Mouse (Mus musculus): ENCODE measurements around the gene Akap6. TPM values are rescaled to one million over a fixed set of nuclear protein-coding genes. Genes with fewer than 3 reads are reported as not detected.

Gene Akap6
- total RNA-seq, 1 experiment, result 0.09 TPM

DNA sequence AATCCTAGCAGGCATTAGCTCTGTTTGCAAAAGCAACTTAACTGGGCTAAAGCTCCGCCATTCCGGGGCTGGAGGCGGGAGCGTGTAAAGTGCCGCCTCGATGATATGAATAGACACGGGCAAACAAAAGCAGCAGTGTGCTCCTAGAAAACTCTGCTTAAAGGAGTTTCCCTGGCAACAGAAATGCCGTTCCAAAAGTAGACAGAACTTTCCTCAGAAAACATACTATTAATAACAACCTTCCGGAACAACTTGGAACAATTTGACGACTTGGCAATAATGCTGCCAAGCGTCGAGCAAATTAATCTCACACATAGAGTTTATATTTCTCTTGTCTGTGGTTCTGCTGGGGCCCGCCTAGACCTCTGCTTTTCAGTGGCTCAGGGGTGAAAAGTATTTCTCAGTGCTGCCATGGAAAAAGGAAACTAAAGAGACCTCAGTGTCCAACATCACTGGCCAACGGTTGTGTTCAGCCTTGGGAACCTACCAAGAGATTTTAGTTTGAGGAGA, 334.3 kb downstream of the Akap6 start:
- Histone ChIP-seq H3K36me3 (ENCODE audit: control insufficient read depth, insufficient read depth, low read length, poor library complexity, severe bottlenecking) (no peaks in the 10 kb centered on the region), H3K27ac (ENCODE audit: insufficient read depth, low read depth, low read length, poor library complexity, severe bottlenecking) (no peak overlapping the region), H3K9me3 (ENCODE audit: control insufficient read depth, insufficient read depth, low read depth, low read length) (no peaks in the 10 kb centered on the region), H3K4me1 (ENCODE audit: control insufficient read depth in 2 of 2, insufficient read depth in 2 of 2, low read length in 2 of 2, poor library complexity in 1 of 2) (no peaks in the 10 kb centered on the region; a peak in 1 of 4 replicates), H3K4me3 (ENCODE audit: insufficient read depth in 1 of 2, low read depth in 1 of 2, low read length in 2 of 2, poor library complexity in 1 of 2, severe bottlenecking in 1 of 2) (no peak overlapping the region), H3K9ac (ENCODE audit: insufficient read depth, low read depth, low read length, poor library complexity, severe bottlenecking) (no peak overlapping the region)
- in situ Hi-C loops (cut with MboI; ENCODE audit: low sequenced_read_pairs in 2 of 2, unreplicated experiment in 2 of 2), result no loop called here
- DNase-seq (ENCODE audit: low read depth, low spot score), result no peak
- TF ChIP-seq HCFC1 (IDR thresholded peaks at IDR 0.05; ENCODE audit: borderline replicate concordance, insufficient read depth, low read length) (no peak), MAFK (IDR thresholded peaks at IDR 0.05; ENCODE audit: insufficient read depth, low read depth, low read length) (0 out of 2 replicates have a peak, but pooled peaks have one; percentile 23), CHD2 (IDR thresholded peaks at IDR 0.05; ENCODE audit: low read depth, low read length) (no peak), ZNF384 (IDR thresholded peaks at IDR 0.05; ENCODE audit: low read depth, low read length) (no peak), ZC3H11A (IDR thresholded peaks at IDR 0.05; ENCODE audit: borderline replicate concordance, low read depth, low read length) (no peak)

DNA sequence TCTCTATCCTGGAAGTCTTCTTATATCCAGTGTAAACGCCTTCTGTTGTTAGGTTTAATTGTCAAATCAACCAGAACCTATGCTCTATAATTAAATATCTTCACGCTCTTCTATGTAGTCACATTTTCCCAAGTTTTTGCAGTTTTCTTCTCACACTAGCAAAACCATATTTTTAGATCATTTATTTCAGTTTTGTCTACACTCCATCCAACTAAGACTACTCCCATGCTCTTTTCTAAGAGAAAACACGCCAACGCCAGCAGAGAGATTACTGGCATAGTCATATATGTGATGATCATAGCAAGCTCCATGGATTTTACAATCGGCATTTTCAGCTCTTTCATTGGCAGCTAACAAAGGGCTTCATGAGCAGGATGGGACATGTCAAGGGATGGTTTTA, 341.5 kb downstream of the Akap6 start:
- no peak overlapping the region for H3K27ac ChIP-seq (ENCODE audit: insufficient read depth, low read depth, low read length, poor library complexity, severe bottlenecking)
- no peaks in the 10 kb centered on the region for H3K36me3 ChIP-seq (ENCODE audit: control insufficient read depth, insufficient read depth, low read length, poor library complexity, severe bottlenecking)
- no peaks in the 10 kb centered on the region for H3K4me1 ChIP-seq (ENCODE audit: control insufficient read depth in 2 of 2, insufficient read depth in 2 of 2, low read length in 2 of 2, poor library complexity in 1 of 2)
- in situ Hi-C loops (cut with MboI; ENCODE audit: low sequenced_read_pairs in 2 of 2, unreplicated experiment in 2 of 2), result no loop called here
- H3K9ac ChIP-seq (ENCODE audit: insufficient read depth, low read depth, low read length, poor library complexity, severe bottlenecking), result no peak overlapping the region
- H3K9me3 ChIP-seq (ENCODE audit: control insufficient read depth, insufficient read depth, low read depth, low read length), result no peaks in the 10 kb centered on the region
- H3K4me3 ChIP-seq (ENCODE audit: insufficient read depth in 1 of 2, low read depth in 1 of 2, low read length in 2 of 2, poor library complexity in 1 of 2, severe bottlenecking in 1 of 2), result no peak overlapping the region
- TF ChIP-seq MAFK (IDR thresholded peaks at IDR 0.05; ENCODE audit: insufficient read depth, low read depth, low read length) (no peak), ZC3H11A (IDR thresholded peaks at IDR 0.05; ENCODE audit: borderline replicate concordance, low read depth, low read length) (no peak)
- DNase-seq (ENCODE audit: low read depth, low spot score), result no peak

DNA sequence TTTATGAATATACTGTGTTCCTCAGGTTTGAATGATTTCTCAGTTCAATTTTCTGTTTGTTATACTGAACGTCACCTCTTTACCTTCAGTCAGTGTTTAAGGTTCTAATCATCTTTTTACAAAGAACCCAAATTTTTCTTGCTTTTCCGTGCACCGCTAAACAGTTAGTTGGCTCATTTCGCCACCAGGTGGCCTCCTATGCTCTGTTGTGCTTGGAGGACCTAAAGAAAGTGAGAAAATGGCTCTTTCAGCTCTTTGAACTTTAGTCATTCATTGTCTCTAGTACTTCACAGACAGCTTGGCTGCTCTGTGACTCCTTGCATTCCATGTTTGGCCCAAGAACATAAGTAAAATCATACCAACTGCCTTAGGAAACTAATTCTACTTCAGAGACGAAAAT, 343.6 kb downstream of the Akap6 start:
- no peak overlapping the region for H3K9ac ChIP-seq (ENCODE audit: insufficient read depth, low read depth, low read length, poor library complexity, severe bottlenecking)
- in situ Hi-C loops (cut with MboI; ENCODE audit: low sequenced_read_pairs in 2 of 2, unreplicated experiment in 2 of 2), result no loop called here
- H3K4me3 ChIP-seq (ENCODE audit: insufficient read depth in 1 of 2, low read depth in 1 of 2, low read length in 2 of 2, poor library complexity in 1 of 2, severe bottlenecking in 1 of 2), result no peak overlapping the region
- TF ChIP-seq ZC3H11A (IDR thresholded peaks at IDR 0.05; ENCODE audit: borderline replicate concordance, low read depth, low read length), result peak; percentile 59
- TF ChIP-seq ZNF384 (IDR thresholded peaks at IDR 0.05; ENCODE audit: low read depth, low read length), result no peak
- no peaks in the 10 kb centered on the region for H3K4me1 ChIP-seq (ENCODE audit: control insufficient read depth in 2 of 2, insufficient read depth in 2 of 2, low read length in 2 of 2, poor library complexity in 1 of 2)
- no peak overlapping the region for H3K27ac ChIP-seq (ENCODE audit: insufficient read depth, low read depth, low read length, poor library complexity, severe bottlenecking)
- H3K9me3 ChIP-seq (ENCODE audit: control insufficient read depth, insufficient read depth, low read depth, low read length), result no peaks in the 10 kb centered on the region
- H3K36me3 ChIP-seq (ENCODE audit: control insufficient read depth, insufficient read depth, low read length, poor library complexity, severe bottlenecking), result no peaks in the 10 kb centered on the region
- no peak for DNase-seq (ENCODE audit: low read depth, low spot score)

DNA sequence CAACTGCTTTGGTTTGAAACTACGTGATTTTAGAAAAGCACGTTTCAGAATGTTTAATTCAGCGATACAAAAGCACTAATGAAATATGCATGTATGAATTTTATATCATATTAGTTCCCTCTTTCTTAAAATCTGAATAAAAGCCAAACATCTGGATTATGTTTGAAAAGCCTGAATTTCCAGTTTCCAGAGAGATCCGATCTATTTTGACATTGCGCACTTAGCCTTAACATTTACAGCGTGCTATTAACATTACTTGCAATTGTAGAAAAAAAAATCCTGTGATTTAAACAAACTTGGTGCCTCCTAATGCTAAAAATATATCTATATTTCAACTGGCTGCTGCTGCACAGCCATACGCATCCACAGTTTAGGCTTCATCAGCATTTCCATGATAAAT, 358.4 kb downstream of the Akap6 start:
- no peak overlapping the region for H3K4me3 ChIP-seq (ENCODE audit: insufficient read depth in 1 of 2, low read depth in 1 of 2, low read length in 2 of 2, poor library complexity in 1 of 2, severe bottlenecking in 1 of 2)
- no peak overlapping the region for H3K27ac ChIP-seq (ENCODE audit: insufficient read depth, low read depth, low read length, poor library complexity, severe bottlenecking)
- H3K9me3 ChIP-seq (ENCODE audit: control insufficient read depth, insufficient read depth, low read depth, low read length), result no peaks in the 10 kb centered on the region
- no peak overlapping the region for H3K9ac ChIP-seq (ENCODE audit: insufficient read depth, low read depth, low read length, poor library complexity, severe bottlenecking)
- no peak for DNase-seq (ENCODE audit: low read depth, low spot score)
- no peaks in the 10 kb centered on the region for H3K36me3 ChIP-seq (ENCODE audit: control insufficient read depth, insufficient read depth, low read length, poor library complexity, severe bottlenecking)
- no peaks in the 10 kb centered on the region for H3K4me1 ChIP-seq (ENCODE audit: control insufficient read depth in 2 of 2, insufficient read depth in 2 of 2, low read length in 2 of 2, poor library complexity in 1 of 2)
- TF ChIP-seq ZC3H11A (IDR thresholded peaks at IDR 0.05; ENCODE audit: borderline replicate concordance, low read depth, low read length) (no peak), CHD2 (IDR thresholded peaks at IDR 0.05; ENCODE audit: low read depth, low read length) (no peak), HCFC1 (IDR thresholded peaks at IDR 0.05; ENCODE audit: borderline replicate concordance, insufficient read depth, low read length) (no peak), MAFK (IDR thresholded peaks at IDR 0.05; ENCODE audit: insufficient read depth, low read depth, low read length) (no peak), ZNF384 (IDR thresholded peaks at IDR 0.05; ENCODE audit: low read depth, low read length) (no peak)
- in situ Hi-C loops (cut with MboI; ENCODE audit: low sequenced_read_pairs in 2 of 2, unreplicated experiment in 2 of 2), result no loop called here

DNA sequence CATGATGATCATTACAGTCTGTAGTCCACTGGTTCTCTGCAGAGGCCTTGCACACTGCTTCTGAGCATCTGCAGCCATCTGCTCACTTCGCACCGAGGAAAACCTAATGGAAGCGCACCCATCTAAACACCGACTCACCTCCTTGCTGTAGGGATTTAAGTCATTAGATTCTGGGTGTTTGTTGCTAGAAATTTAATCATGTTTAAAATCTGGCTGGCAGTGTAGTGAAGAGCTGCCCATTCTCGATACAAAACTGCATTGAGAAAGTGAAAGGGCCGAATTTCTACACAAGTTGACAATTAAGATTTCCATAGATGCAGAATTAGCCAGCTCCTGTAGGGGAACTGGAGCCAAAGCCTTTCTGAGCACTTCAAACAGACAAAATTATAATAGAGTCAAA, 361.7 kb downstream of the Akap6 start:
- Histone ChIP-seq H3K27ac (ENCODE audit: insufficient read depth, low read depth, low read length, poor library complexity, severe bottlenecking) (no peak overlapping the region), H3K4me1 (ENCODE audit: control insufficient read depth in 2 of 2, insufficient read depth in 2 of 2, low read length in 2 of 2, poor library complexity in 1 of 2) (no peaks in the 10 kb centered on the region; a peak in 1 of 4 replicates), H3K36me3 (ENCODE audit: control insufficient read depth, insufficient read depth, low read length, poor library complexity, severe bottlenecking) (no peaks in the 10 kb centered on the region), H3K9me3 (ENCODE audit: control insufficient read depth, insufficient read depth, low read depth, low read length) (no peaks in the 10 kb centered on the region), H3K4me3 (ENCODE audit: insufficient read depth in 1 of 2, low read depth in 1 of 2, low read length in 2 of 2, poor library complexity in 1 of 2, severe bottlenecking in 1 of 2) (no peak overlapping the region), H3K9ac (ENCODE audit: insufficient read depth, low read depth, low read length, poor library complexity, severe bottlenecking) (no peak overlapping the region)
- no peak for DNase-seq (ENCODE audit: low read depth, low spot score)
- no peak for TF ChIP-seq HCFC1 (IDR thresholded peaks at IDR 0.05; ENCODE audit: borderline replicate concordance, insufficient read depth, low read length)
- no peak for TF ChIP-seq MAFK (IDR thresholded peaks at IDR 0.05; ENCODE audit: insufficient read depth, low read depth, low read length)
- TF ChIP-seq ZNF384 (IDR thresholded peaks at IDR 0.05; ENCODE audit: low read depth, low read length), result no peak
- TF ChIP-seq CHD2 (IDR thresholded peaks at IDR 0.05; ENCODE audit: low read depth, low read length), result no peak
- no peak for TF ChIP-seq ZC3H11A (IDR thresholded peaks at IDR 0.05; ENCODE audit: borderline replicate concordance, low read depth, low read length)
- in situ Hi-C loops (cut with MboI; ENCODE audit: low sequenced_read_pairs in 2 of 2, unreplicated experiment in 2 of 2), result no loop called here
